Mouse (Mus musculus) lung, postnatal 0 days (tissue): Measurements from ENCODE around the gene Nrip2.

Experiments used
- CTCF ChIP-seq: IDR thresholded peaks from 2 replicates; pipeline ENCODE4 v1.5.1; 2016; ENCODE audit warnings: antibody characterized with exemption, mild to moderate bottlenecking
- EP300 ChIP-seq: IDR thresholded peaks from 2 replicates; pipeline ENCODE4 v1.6.1; 2016; ENCODE audit warnings: antibody characterized with exemption, mild to moderate bottlenecking, control low read depth

DNA sequence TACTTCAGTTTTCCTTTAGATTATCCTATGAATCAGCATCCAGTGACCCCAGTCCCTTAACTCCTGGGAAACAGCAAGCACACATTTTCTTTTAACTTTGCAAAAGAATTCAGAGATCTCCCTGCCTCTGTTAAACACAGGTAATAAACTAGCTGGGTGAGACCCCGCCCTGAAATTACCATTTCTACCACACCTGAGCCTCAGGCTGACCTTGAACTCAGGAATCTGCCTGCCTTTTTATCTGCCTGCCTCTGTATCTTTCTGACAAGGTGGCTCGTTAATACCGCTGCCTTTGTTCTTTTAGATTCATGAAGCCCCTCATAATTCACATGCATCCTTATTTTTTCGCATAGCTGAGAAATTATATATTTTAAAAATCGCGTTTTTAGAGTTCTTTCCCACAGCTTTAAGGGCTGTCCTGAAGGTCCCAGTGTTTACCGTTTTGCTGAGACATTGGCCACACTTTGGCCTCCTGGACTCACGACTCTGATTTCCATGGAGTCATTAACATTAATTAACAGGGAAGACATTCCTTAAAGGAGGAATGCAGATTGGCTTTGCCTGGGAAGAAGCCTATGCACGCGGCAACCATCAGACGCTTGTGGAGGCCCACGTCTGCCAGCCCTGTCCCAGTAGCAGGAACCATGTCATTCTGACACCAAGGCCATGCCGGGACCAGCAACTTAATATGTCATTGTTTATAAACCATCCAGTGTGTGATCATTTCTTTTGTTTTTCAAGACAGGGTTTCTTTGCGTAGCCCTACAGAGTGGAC, 61.8 kb downstream of the Nrip2 start:
- TF ChIP-seq CTCF = no peak
- TF ChIP-seq EP300 = no peak
